Mouse (Mus musculus) mature B cell (primary cell): Measurements from ENCODE around the gene Cldn34b1.
"Not testable (repeated sequence)": the region's sequence is repeated elsewhere in the genome, so short reads cannot be mapped to it uniquely, and the experiment has no call there.

Experiments
- in situ Hi-C: fragments of 300-500 bp; cut with MboI; formaldehyde crosslinking; loops from 2 replicates; pipeline ENCODE4 v1.14.3; 2019

Cldn34b1 gene

DNA sequence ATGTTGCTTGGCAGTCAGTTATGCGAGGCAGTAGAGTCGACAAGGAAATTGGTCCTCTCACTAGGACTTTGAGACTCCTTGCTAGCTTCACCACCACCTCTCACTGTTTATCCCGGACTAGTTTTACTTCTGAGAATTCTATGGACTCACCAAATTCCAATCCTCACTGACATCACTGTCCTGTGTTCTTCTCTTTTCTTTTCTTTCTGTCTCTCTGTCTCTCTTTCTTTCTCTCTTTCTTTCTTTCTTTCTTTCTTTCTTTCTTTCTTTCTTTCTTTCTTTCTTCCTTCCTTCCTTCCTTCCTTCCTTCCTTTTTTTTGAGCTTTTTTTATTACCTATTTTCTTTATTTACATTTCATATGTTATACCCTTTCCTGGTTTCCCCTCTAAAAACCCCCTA, at the start of gene Cldn34b1:
Cldn34b1 (minus strand) TSS at position 101 of the 400 bp plus-strand sequence.
- in situ Hi-C loops, result not testable (repeated sequence)

DNA sequence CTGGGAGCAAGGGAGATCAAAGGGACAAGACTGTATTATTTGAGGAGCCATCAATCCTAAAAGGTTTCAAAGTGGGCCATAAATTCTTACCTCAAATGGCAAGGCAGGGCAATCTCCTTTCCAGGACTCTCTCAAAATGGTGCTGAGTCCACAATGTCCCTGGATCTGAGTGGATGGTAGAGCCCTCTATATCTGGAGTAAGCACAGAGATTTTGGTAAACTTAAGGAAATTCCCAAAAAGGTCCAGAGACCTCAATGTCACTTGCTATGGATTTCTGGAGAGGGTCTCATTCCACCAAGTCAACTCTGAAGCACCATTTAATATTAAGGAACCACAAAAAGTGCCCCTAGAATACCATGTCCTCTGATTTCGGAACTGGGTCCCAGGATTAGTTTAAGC, 45.8 kb upstream of the Cldn34b1 start, which contains the start of gene Magea6:
Magea6 (minus strand) TSS at position 101 of the 400 bp plus-strand sequence.
- in situ Hi-C loops, result not testable (repeated sequence)
